13 mouse cellular contexts compared by ENCODE assay signal in the genomic region with DNA sequence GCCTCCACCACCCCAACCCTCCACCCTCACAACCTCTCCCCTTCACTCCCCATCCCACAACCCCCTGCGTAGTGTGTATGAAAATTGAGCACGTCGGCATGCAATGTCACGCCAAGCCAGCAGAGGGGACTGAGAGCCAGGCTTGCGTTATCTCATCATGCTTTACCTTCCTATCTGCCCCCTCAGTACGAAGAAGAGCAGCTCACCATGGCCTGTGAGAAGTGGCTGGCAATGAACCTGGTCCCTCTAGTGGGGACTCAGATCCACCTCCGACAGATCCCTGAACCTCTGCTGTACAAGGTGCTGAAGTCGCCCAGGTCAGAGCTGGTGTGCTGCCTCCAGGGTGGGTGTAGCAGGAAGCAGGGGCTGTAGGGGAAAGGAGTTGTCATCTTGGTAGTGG. TPM values are rescaled to one million over a fixed set of nuclear protein-coding genes. Genes with fewer than 3 reads are reported as not detected.
DNase-seq lines count a peak whose midpoint lies in the region; ATAC-seq and TF ChIP-seq lines count a peak whose summit lies in the region.
"Had no signal": no experiment of that assay in that cellular context is flagged by ENCODE, and none has a peak within 500 bp of the region (broad histone marks: within the 10 kb centered on the region; RNA-seq: fewer than 3 reads in every experiment).

No protein-coding gene starts in this region.

- H3K4me3 ChIP-seq in layer of hippocampus, adult 2 months: no peak overlapping the region
- H3K4me3 ChIP-seq in forebrain, embryonic 16.5 days (replicated peaks; ENCODE audit: low read length): no peak overlapping the region
- H3K4me3 ChIP-seq: forebrain, embryonic 13.5 days; midbrain, embryonic 13.5 days had no signal

- no peaks in the 10 kb centered on the region for H3K36me3 ChIP-seq in forebrain, embryonic 16.5 days (ENCODE audit: control insufficient read depth, insufficient read depth)
- H3K36me3 ChIP-seq: midbrain, embryonic 13.5 days had no signal

- no peak for DNase-seq in layer of hippocampus, adult 2 months (ENCODE audit: low spot score in 2 of 2)
- no peak for DNase-seq in layer of hippocampus, postnatal 10 days (ENCODE audit: low spot score in 2 of 2)
- DNase-seq in WW6 (ENCODE audit: low read depth, low spot score): peak; percentile 62
- DNase-seq in naive thymus-derived CD4-positive, alpha-beta T cell, adult 2 months (ENCODE audit: low read depth): peak; percentile 26
- no peak for DNase-seq in c-Kit-positive CD71-positive TER-119-positive erythroid progenitor cells, embryonic 14.5 days (ENCODE audit: low spot score)
- DNase-seq in testis, postnatal 10 days (ENCODE audit: low spot score): no peak
- DNase-seq: layer of hippocampus, adult 9-11 months had no signal

- no peaks in the 10 kb centered on the region for H3K4me1 ChIP-seq in forebrain, embryonic 16.5 days (replicated peaks; ENCODE audit: control insufficient read depth, insufficient read depth, low read length)
- H3K4me1 ChIP-seq: forebrain, embryonic 13.5 days; midbrain, embryonic 13.5 days had no signal

- ATAC-seq in CD4-positive, CD25-positive, alpha-beta regulatory T cell, adult 4 months: peak; percentile 38
- no peak for ATAC-seq in forebrain, embryonic 16.5 days
- ATAC-seq: forebrain, embryonic 13.5 days; midbrain, embryonic 13.5 days had no signal

- H3K9ac ChIP-seq in forebrain, embryonic 16.5 days (replicated peaks; ENCODE audit: low read depth, low read length): no peak overlapping the region
- H3K9ac ChIP-seq: forebrain, embryonic 13.5 days; midbrain, embryonic 13.5 days had no signal

- no peaks in the 10 kb centered on the region for H3K9me3 ChIP-seq in forebrain, embryonic 16.5 days (ENCODE audit: control insufficient read depth, low read length)
- H3K9me3 ChIP-seq: forebrain, embryonic 13.5 days; midbrain, embryonic 13.5 days had no signal

- H3K4me2 ChIP-seq in forebrain, embryonic 16.5 days (ENCODE audit: low read length): no peak overlapping the region
- H3K4me2 ChIP-seq: forebrain, embryonic 13.5 days; midbrain, embryonic 13.5 days had no signal

- no peaks in the 10 kb centered on the region for H3K27me3 ChIP-seq in forebrain, embryonic 16.5 days (replicated peaks; ENCODE audit: control insufficient read depth, insufficient read depth, low read length)
- H3K27me3 ChIP-seq: forebrain, embryonic 13.5 days; midbrain, embryonic 13.5 days had no signal

- TF ChIP-seq CTCF in layer of hippocampus, adult 2 months (conservative IDR thresholded peaks at IDR 0.05): peak; percentile 57

- H3K27ac ChIP-seq in layer of hippocampus, adult 2 months: no peak overlapping the region
- H3K27ac ChIP-seq in forebrain, embryonic 16.5 days (ENCODE audit: low read length): no peak overlapping the region
- H3K27ac ChIP-seq: forebrain, embryonic 13.5 days; midbrain, embryonic 13.5 days had no signal

- 70% methylated on average over 8 of the region's 8 CpGs for WGBS in forebrain, embryonic 16.5 days

RNA-seq across cellular contexts. Expression of gene Btbd16, which starts 22.9 kb away (rescaled TPM):
- total RNA-seq in layer of hippocampus, adult 2 months (2021): under 1 TPM; 0.49 to 0.96 TPM
- 1 to 10 TPM in 1 of 2 experiments, under 1 TPM in 1; 0.48 to 1.1 TPM for total RNA-seq in layer of hippocampus, postnatal 10 days (2021)
- polyA plus RNA-seq in CD4-positive, CD25-positive, alpha-beta regulatory T cell, adult 4 months (2017; shearing (Covaris generic)): 1 to 10 TPM; 6.3 to 7.4 TPM
- not detected in 2 replicates for polyA plus RNA-seq in forebrain, embryonic 16.5 days (2015; fragmentation: Nextera tagmentation; extraction: Ambion mirVana)
- total RNA-seq: heart, adult 8-10 months; liver, adult 2 months had no signal
- polyA plus RNA-seq: forebrain, embryonic 13.5 days; midbrain, embryonic 13.5 days had no signal

Comparison
In these comparisons a context has a peak if more than half of its experiments do, and no peak if none do; other contexts are left out.
1. DNase-seq: peak in WW6 (single experiment) and naive thymus-derived CD4-positive, alpha-beta T cell, adult 2 months (single experiment); none in layer of hippocampus, adult 2 months (0 of 2), layer of hippocampus, postnatal 10 days (0 of 2), c-Kit-positive CD71-positive TER-119-positive erythroid progenitor cells, embryonic 14.5 days (single experiment) and testis, postnatal 10 days (single experiment).